ENCODE assay signal across 27 mouse cellular contexts in genomic region chr3:24079761-24080160, GRCm38 (mm10).
DNase-seq lines count a peak whose midpoint lies in the region; ATAC-seq and TF ChIP-seq lines count a peak whose summit lies in the region.
"Had no signal": no experiment of that assay in that cellular context is flagged by ENCODE, and none has a peak within 500 bp of the region (broad histone marks: within the 10 kb centered on the region; RNA-seq: fewer than 3 reads in every experiment).

No protein-coding gene starts in this region.

- in situ Hi-C loops in ES-E14 (cut with MboI; ENCODE audit: low sequenced_read_pairs in 2 of 2, unreplicated experiment in 2 of 2): no loop called here

- H3K4me3 ChIP-seq in ES-E14 (ENCODE audit: insufficient read depth in 1 of 2, low read depth in 1 of 2, low read length in 2 of 2, poor library complexity in 1 of 2, severe bottlenecking in 1 of 2): no peak overlapping the region
- H3K4me3 ChIP-seq: embryonic facial prominence, embryonic 13.5 days; embryonic facial prominence, embryonic 15.5 days; erythroblast, embryonic 14.5 days; forebrain, embryonic 10.5 days; forebrain, embryonic 12.5 days; forebrain, embryonic 15.5 days had no signal

- H3K27ac ChIP-seq in ES-E14 (ENCODE audit: insufficient read depth, low read depth, low read length, poor library complexity, severe bottlenecking): peak overlapping the region; percentile 81; the same call in 1 of the 2 replicates
- H3K27ac ChIP-seq: embryonic facial prominence, embryonic 13.5 days; embryonic facial prominence, embryonic 15.5 days; forebrain, embryonic 10.5 days; forebrain, embryonic 12.5 days; forebrain, embryonic 15.5 days had no signal

- no peak for ATAC-seq in cerebellum, adult (ENCODE audit: insufficient number of reproducible peaks, low FRiP score, low TSS enrichment)
- ATAC-seq: activated CD4-positive, CD25-positive, alpha-beta regulatory T cell, adult 4 months; CD4-positive, CD25-positive, alpha-beta regulatory T cell, adult 4 months; forebrain, embryonic 15.5 days; forebrain, postnatal 0 days had no signal

- no peaks in the 10 kb centered on the region; the same call in 1 of the 2 replicates for H3K9me3 ChIP-seq in ES-E14 (ENCODE audit: control insufficient read depth, insufficient read depth, low read depth, low read length)
- H3K9me3 ChIP-seq: embryonic facial prominence, embryonic 13.5 days; embryonic facial prominence, embryonic 15.5 days; forebrain, embryonic 10.5 days; forebrain, embryonic 12.5 days; forebrain, embryonic 15.5 days had no signal

- peak; percentile 76 for DNase-seq in heart, adult 11 months
- DNase-seq in heart, adult 9 months (ENCODE audit: low spot score in 2 of 2): no peak
- peak; percentile 51 for DNase-seq in ES-E14 (ENCODE audit: low read depth, low spot score)
- DNase-seq in WW6 (ENCODE audit: low read depth, low spot score): peak; percentile 24
- DNase-seq in thymus, postnatal 4 days: no peak
- DNase-seq in gastrocnemius, adult 8-10 months (ENCODE audit: low spot score in 2 of 2): no peak
- DNase-seq: adrenal gland, adult 8-10 months; adrenal gland, postnatal 14 days; adrenal gland, postnatal 36 days; B cell, adult 2 months; cerebellum, adult 11 months; cerebellum, adult 18-20 months; cerebellum, adult 8-10 months; cerebellum, adult 9-11 months; cerebellum, postnatal 14 days; cerebellum, postnatal 36 days; embryo, embryonic 11 days; forebrain, postnatal 0 days had no signal

- H3K36me3 ChIP-seq in ES-E14 (ENCODE audit: control insufficient read depth, insufficient read depth, low read length, poor library complexity, severe bottlenecking): no peaks in the 10 kb centered on the region
- H3K36me3 ChIP-seq: embryonic facial prominence, embryonic 13.5 days; embryonic facial prominence, embryonic 15.5 days; forebrain, embryonic 10.5 days; forebrain, embryonic 12.5 days; forebrain, embryonic 15.5 days had no signal

- H3K4me1 ChIP-seq in ES-E14 (ENCODE audit: control insufficient read depth in 2 of 2, insufficient read depth in 2 of 2, low read length in 2 of 2, poor library complexity in 1 of 2): peaks cover 0 to 3% of the 10 kb centered on the region in 2 experiments; a peak in 1 of 4 replicates
- H3K4me1 ChIP-seq: embryonic facial prominence, embryonic 13.5 days; embryonic facial prominence, embryonic 15.5 days; forebrain, embryonic 10.5 days; forebrain, embryonic 12.5 days; forebrain, embryonic 15.5 days had no signal

- H3K9ac ChIP-seq in ES-E14 (ENCODE audit: insufficient read depth, low read depth, low read length, poor library complexity, severe bottlenecking): no peak overlapping the region
- H3K9ac ChIP-seq: embryonic facial prominence, embryonic 13.5 days; embryonic facial prominence, embryonic 15.5 days; forebrain, embryonic 12.5 days; forebrain, embryonic 15.5 days; forebrain, postnatal 0 days had no signal

TF ChIP-seq in ES-E14, 5 proteins besides CTCF, POLR2A, EP300 and RAD21:
- no peak for TF ChIP-seq HCFC1 (IDR thresholded peaks at IDR 0.05; ENCODE audit: borderline replicate concordance, insufficient read depth, low read length)
- TF ChIP-seq CHD2 (IDR thresholded peaks at IDR 0.05; ENCODE audit: low read depth, low read length): peak; percentile 34; the same call in 1 of the 2 replicates

Comparison
In these comparisons a context has a peak if more than half of its experiments do, and no peak if none do; other contexts are left out.
1. DNase-seq: peak in heart, adult 11 months (single experiment), ES-E14 (single experiment) and WW6 (single experiment); none in heart, adult 9 months (0 of 2), thymus, postnatal 4 days (single experiment) and gastrocnemius, adult 8-10 months (0 of 2).